Mouse (Mus musculus): ENCODE data around the gene Sephs2. TPM values are rescaled to one million over a fixed set of nuclear protein-coding genes. Genes with fewer than 3 reads are reported as not detected.

Sephs2 gene
- 939 and 948 TPM in 2 replicates for total RNA-seq (2014; rRNA removed)
- 388 and 524 TPM in 2 replicates for polyA plus RNA-seq (2012; rRNA removed)

- Histone ChIP-seq H3K27ac (replicated peaks; ENCODE audit: insufficient read depth, low read depth, low read length) (peak within 1 kb of the TSS; percentile 99), H3K27me3 (ENCODE audit: control insufficient read depth, insufficient read depth, low read length) (no peaks in the 10 kb centered on the region), H3K4me1 (ENCODE audit: control insufficient read depth, insufficient read depth, low read length) (peaks cover 21% of the 10 kb centered on the region), H3K9ac (ENCODE audit: low read depth, low read length) (peak within 1 kb of the TSS; percentile 80), H3K4me3 (ENCODE audit: insufficient read depth, low read depth, low read length) (peak within 1 kb of the TSS; percentile 90), H3K36me3 (ENCODE audit: control insufficient read depth, insufficient read depth, low read length) (peaks cover 18% of the 10 kb centered on the region), H3K79me2 (ENCODE audit: control insufficient read depth, insufficient read depth, low read length) (peaks cover 16% of the 10 kb centered on the region)
- DNase-seq (ENCODE audit: extremely low read depth, low read depth, low spot score), result peak; percentile 99
- TF ChIP-seq POLR2A (IDR thresholded peaks at IDR 0.05; ENCODE audit: extremely low read depth, insufficient read depth, low read length) (peak; percentile 100), CTCF (IDR thresholded peaks at IDR 0.05; ENCODE audit: low read depth, low read length) (0 out of 2 replicates have a peak, but pooled peaks have one; percentile 3)
- under 1% methylated on average over 39 of the region's 39 CpGs for WGBS
Observed at GRCm38 (mm10) chr7:127273925-127274789, at the start of gene Sephs2. Gene Sephs2, minus strand, starts transcription at chr7:127274055.

GRCm38 (mm10) chr7:127322085-127322484 is 48.2 kb upstream of the Sephs2 start:
- Histone ChIP-seq H3K79me2 (ENCODE audit: control insufficient read depth, insufficient read depth, low read length) (no peaks in the 10 kb centered on the region), H3K4me1 (ENCODE audit: control insufficient read depth, insufficient read depth, low read length) (no peaks in the 10 kb centered on the region), H3K27me3 (ENCODE audit: control insufficient read depth, insufficient read depth, low read length) (no peaks in the 10 kb centered on the region), H3K4me3 (ENCODE audit: insufficient read depth, low read depth, low read length) (no peak overlapping the region), H3K36me3 (ENCODE audit: control insufficient read depth, insufficient read depth, low read length) (no peaks in the 10 kb centered on the region), H3K9ac (ENCODE audit: low read depth, low read length) (no peak overlapping the region), H3K27ac (replicated peaks; ENCODE audit: insufficient read depth, low read depth, low read length) (no peak overlapping the region)
- WGBS, result 31% methylated on average over 5 of the region's 5 CpGs
- no peak for DNase-seq (ENCODE audit: extremely low read depth, low read depth, low spot score)
- TF ChIP-seq POLR2A (IDR thresholded peaks at IDR 0.05; ENCODE audit: extremely low read depth, insufficient read depth, low read length) (no peak), CTCF (IDR thresholded peaks at IDR 0.05; ENCODE audit: low read depth, low read length) (peak; percentile 56)

- H3K27me3 ChIP-seq (ENCODE audit: control insufficient read depth, insufficient read depth, low read length), result no peaks in the 10 kb centered on the region
- no peaks in the 10 kb centered on the region for H3K79me2 ChIP-seq (ENCODE audit: control insufficient read depth, insufficient read depth, low read length)
- no peak overlapping the region for H3K4me3 ChIP-seq (ENCODE audit: insufficient read depth, low read depth, low read length)
- H3K27ac ChIP-seq (replicated peaks; ENCODE audit: insufficient read depth, low read depth, low read length), result no peak overlapping the region
- H3K4me1 ChIP-seq (ENCODE audit: control insufficient read depth, insufficient read depth, low read length), result no peaks in the 10 kb centered on the region
- no peak for TF ChIP-seq POLR2A (IDR thresholded peaks at IDR 0.05; ENCODE audit: extremely low read depth, insufficient read depth, low read length)
- TF ChIP-seq CTCF (IDR thresholded peaks at IDR 0.05; ENCODE audit: low read depth, low read length), result no peak
- DNase-seq (ENCODE audit: extremely low read depth, low read depth, low spot score), result no peak
- WGBS, result 71% methylated on average over 4 of the region's 4 CpGs
- H3K36me3 ChIP-seq (ENCODE audit: control insufficient read depth, insufficient read depth, low read length), result no peaks in the 10 kb centered on the region
- H3K9ac ChIP-seq (ENCODE audit: low read depth, low read length), result no peak overlapping the region
Observed at GRCm38 (mm10) chr7:127321106-127321505, 47.3 kb upstream of the Sephs2 start.

- H3K4me1 ChIP-seq (ENCODE audit: control insufficient read depth, insufficient read depth, low read length), result no peaks in the 10 kb centered on the region
- no peak for TF ChIP-seq POLR2A (IDR thresholded peaks at IDR 0.05; ENCODE audit: extremely low read depth, insufficient read depth, low read length)
- H3K36me3 ChIP-seq (ENCODE audit: control insufficient read depth, insufficient read depth, low read length), result no peaks in the 10 kb centered on the region
- H3K27me3 ChIP-seq (ENCODE audit: control insufficient read depth, insufficient read depth, low read length), result no peaks in the 10 kb centered on the region
- no peak overlapping the region for H3K27ac ChIP-seq (replicated peaks; ENCODE audit: insufficient read depth, low read depth, low read length)
- no peak for DNase-seq (ENCODE audit: extremely low read depth, low read depth, low spot score)
- no peaks in the 10 kb centered on the region for H3K79me2 ChIP-seq (ENCODE audit: control insufficient read depth, insufficient read depth, low read length)
- no peak overlapping the region for H3K9ac ChIP-seq (ENCODE audit: low read depth, low read length)
- H3K4me3 ChIP-seq (ENCODE audit: insufficient read depth, low read depth, low read length), result no peak overlapping the region
- WGBS, result 52% methylated on average over 8 of the region's 8 CpGs
Observed at GRCm38 (mm10) chr7:127313912-127314311, 40.1 kb upstream of the Sephs2 start.

- 84% methylated on average over 12 of the region's 12 CpGs for WGBS
- DNase-seq (ENCODE audit: extremely low read depth, low read depth, low spot score), result no peak
- Histone ChIP-seq H3K36me3 (ENCODE audit: control insufficient read depth, insufficient read depth, low read length) (no peaks in the 10 kb centered on the region), H3K4me3 (ENCODE audit: insufficient read depth, low read depth, low read length) (no peak overlapping the region), H3K79me2 (ENCODE audit: control insufficient read depth, insufficient read depth, low read length) (no peaks in the 10 kb centered on the region), H3K27ac (replicated peaks; ENCODE audit: insufficient read depth, low read depth, low read length) (no peak overlapping the region), H3K4me1 (ENCODE audit: control insufficient read depth, insufficient read depth, low read length) (no peaks in the 10 kb centered on the region; the same call in 1 of the 2 replicates), H3K27me3 (ENCODE audit: control insufficient read depth, insufficient read depth, low read length) (no peaks in the 10 kb centered on the region), H3K9ac (ENCODE audit: low read depth, low read length) (no peak overlapping the region)
- TF ChIP-seq CTCF (IDR thresholded peaks at IDR 0.05; ENCODE audit: low read depth, low read length), result no peak
- no peak for TF ChIP-seq POLR2A (IDR thresholded peaks at IDR 0.05; ENCODE audit: extremely low read depth, insufficient read depth, low read length)
Observed at GRCm38 (mm10) chr7:127309951-127310350, 36.1 kb upstream of the Sephs2 start.

- no peaks in the 10 kb centered on the region for H3K79me2 ChIP-seq (ENCODE audit: control insufficient read depth, insufficient read depth, low read length)
- H3K27me3 ChIP-seq (ENCODE audit: control insufficient read depth, insufficient read depth, low read length), result no peaks in the 10 kb centered on the region
- no peak overlapping the region for H3K9ac ChIP-seq (ENCODE audit: low read depth, low read length)
- peak; percentile 59 for DNase-seq (ENCODE audit: extremely low read depth, low read depth, low spot score)
- no peaks in the 10 kb centered on the region for H3K36me3 ChIP-seq (ENCODE audit: control insufficient read depth, insufficient read depth, low read length)
- H3K27ac ChIP-seq (replicated peaks; ENCODE audit: insufficient read depth, low read depth, low read length), result no peak overlapping the region
- 76% methylated on average over 4 of the region's 4 CpGs for WGBS
- TF ChIP-seq POLR2A (IDR thresholded peaks at IDR 0.05; ENCODE audit: extremely low read depth, insufficient read depth, low read length) (no peak), CTCF (IDR thresholded peaks at IDR 0.05; ENCODE audit: low read depth, low read length) (peak; percentile 52)
- H3K4me1 ChIP-seq (ENCODE audit: control insufficient read depth, insufficient read depth, low read length), result no peaks in the 10 kb centered on the region; the same call in 1 of the 2 replicates
- H3K4me3 ChIP-seq (ENCODE audit: insufficient read depth, low read depth, low read length), result no peak overlapping the region
Observed at GRCm38 (mm10) chr7:127308887-127309286, 35.0 kb upstream of the Sephs2 start.

Data from liver, adult 2 months (tissue).